Mouse (Mus musculus) layer of hippocampus, postnatal 25 days (tissue): ENCODE data around the gene Pcgf2. TPM values are rescaled to one million over a fixed set of nuclear protein-coding genes. Genes with fewer than 3 reads are reported as not detected.

Experiments
- DNase-seq, 2 experiments: peaks; one replicate each; pipeline ENCODE4 v3.0.0; 2022; ENCODE audit warnings: mixed read lengths in 2 of 2, low spot score in 1 of 2; ENCODE audit errors: extremely low spot score in 1 of 2
- total RNA-seq, 2 experiments: library from RNA; stranded (reverse); gene quantifications; 2 replicates each; pipeline ENCODE4 v1.2.3; 2021

The Pcgf2 gene
- total RNA-seq, 2 experiments from 2014 or later = 19.7 to 27.9 TPM

- DNase-seq = no peak
Measured at GRCm38 (mm10) chr11:97670234-97671176, 29.8 kb downstream of the Pcgf2 start.

- DNase-seq = no peak
Measured at GRCm38 (mm10) chr11:97669829-97670228, 30.5 kb downstream of the Pcgf2 start.

GRCm38 (mm10) chr11:97669268-97669667, 31.0 kb downstream of the Pcgf2 start:
- no peak for DNase-seq

DNA sequence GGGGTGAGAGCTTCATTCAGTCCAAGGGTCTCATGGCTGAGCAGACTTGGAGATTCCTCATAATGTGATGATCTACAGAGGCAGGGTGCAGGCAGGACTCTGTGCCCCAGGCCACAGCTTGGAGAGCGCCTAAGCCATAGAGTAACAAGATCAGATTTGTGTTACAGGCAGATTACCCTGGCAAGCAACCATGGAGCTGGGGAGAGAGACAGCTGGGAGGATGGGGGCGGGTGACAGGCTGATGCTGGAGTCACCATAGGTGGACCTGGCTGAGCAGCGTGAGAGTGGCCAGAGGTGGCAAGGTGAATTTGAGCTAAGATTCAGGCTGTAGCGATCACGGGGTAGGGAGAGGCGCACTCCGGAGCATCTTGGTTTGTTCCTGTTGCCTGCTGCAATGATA, 32.1 kb downstream of the Pcgf2 start:
- DNase-seq = no peak

GRCm38 (mm10) chr11:97666794-97667193, 33.5 kb downstream of the Pcgf2 start:
- DNase-seq = no peak

DNA sequence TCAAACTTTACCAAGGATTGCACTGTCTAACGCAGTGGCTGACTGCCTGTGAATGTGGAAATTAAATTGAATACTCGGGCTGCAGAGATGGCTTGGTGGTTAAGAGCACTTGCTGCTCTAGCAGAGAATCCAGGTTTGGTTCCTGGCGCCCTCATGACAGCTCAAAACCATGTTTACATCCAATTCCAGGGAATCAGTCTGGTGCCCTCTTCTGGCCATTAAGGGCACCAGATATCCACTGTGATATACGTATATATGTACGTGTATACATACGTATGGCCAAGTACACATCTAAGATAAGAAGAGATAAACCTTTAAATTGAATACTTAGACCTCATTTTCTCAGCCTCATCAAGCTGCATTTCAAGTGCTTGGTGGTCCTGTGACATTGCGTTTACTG, 34.1 kb downstream of the Pcgf2 start:
- no peak for DNase-seq

DNA sequence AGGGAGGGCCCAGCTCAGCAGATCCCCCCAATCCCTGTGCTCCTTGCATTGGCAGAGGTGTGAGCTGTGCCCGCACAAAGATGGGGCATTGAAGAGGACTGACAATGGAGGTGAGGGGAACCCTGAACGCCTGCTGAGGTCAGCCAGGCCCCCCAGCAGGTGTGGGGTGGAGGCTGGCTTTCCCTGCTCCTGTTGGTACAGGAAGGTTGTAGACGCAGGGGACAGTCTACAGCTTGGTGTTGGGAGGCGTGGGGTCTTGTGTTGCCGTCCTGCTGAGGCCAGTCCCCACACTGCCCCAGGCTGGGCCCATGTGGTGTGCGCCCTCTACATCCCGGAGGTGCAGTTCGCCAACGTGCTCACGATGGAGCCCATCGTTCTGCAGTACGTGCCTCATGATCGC, 34.9 kb downstream of the Pcgf2 start:
- no peak for DNase-seq

GRCm38 (mm10) chr11:97664771-97665240, 35.5 kb downstream of the Pcgf2 start:
- no peak for DNase-seq

DNA sequence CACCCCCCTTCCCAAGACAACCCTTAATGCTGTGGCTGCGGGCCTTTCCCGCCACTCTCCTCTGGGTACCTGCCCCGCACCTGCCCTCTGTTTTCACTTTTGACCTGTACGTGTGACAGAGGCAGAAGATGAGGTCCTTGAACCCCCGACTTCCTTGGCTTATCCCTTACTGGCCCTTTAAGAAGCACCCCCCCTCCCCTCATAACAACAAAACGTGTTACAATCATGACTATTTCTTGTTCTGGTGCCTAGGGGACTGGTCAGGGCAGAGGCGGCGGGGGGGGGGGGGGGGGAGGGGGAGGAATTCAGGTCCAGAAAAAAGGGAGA, 36.0 kb downstream of the Pcgf2 start:
- no peak for DNase-seq

GRCm38 (mm10) chr11:97663528-97664338, 36.6 kb downstream of the Pcgf2 start:
- no peak for DNase-seq

GRCm38 (mm10) chr11:97662893-97663527, 37.3 kb downstream of the Pcgf2 start, which contains the start of gene Mllt6:
Gene Mllt6 (plus strand): TSS chr11:97663414.
- peak in 1 of 2 experiments; percentile 66 for DNase-seq

- no peak for DNase-seq
Measured at GRCm38 (mm10) chr11:97662207-97662892, 37.9 kb downstream of the Pcgf2 start.

GRCm38 (mm10) chr11:97661648-97662133, 38.6 kb downstream of the Pcgf2 start:
- no peak for DNase-seq

DNA sequence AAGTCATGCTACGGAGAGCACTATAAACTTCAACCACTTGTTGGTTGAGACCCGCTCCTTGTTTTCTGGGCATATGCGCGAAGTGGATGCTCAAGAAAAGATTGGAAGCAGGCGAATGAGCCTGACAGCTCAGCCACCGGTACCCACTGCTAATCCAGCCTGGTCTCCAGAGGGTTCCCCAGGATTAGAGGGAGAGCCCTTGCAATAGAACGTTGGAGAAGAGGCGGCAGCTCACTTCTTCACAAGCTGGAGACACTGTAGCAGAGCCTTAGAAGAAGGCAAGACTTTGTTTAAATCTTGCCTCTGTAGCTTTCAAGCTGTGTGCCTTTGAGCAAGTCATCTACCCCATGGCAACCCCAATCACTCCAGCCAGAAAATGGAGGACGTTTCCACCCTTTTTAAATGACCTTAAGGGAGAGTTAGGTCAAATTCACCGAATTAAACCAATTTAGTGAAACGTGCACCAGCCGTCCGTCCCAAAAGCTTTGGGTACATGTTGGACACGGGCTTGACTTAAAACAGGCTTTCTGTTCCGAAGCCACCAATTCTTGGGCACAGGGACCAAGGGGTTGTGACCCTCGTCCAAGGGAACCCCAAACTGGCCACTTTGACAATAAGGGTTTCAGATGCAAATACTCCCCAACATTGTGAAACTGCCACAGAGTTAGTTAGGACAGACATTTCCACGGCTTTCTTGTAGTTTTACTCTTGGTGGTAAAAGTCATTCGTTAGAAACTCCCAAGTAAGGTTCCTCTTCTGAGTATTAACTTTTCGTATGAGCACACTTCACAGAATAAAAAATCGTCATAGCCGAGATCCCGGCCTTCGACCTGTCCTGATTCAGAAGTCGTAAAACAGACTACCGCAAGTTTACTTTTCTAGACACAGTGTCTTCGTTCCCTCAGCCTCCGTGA, 39.3 kb downstream of the Pcgf2 start:
- DNase-seq = no peak

DNA sequence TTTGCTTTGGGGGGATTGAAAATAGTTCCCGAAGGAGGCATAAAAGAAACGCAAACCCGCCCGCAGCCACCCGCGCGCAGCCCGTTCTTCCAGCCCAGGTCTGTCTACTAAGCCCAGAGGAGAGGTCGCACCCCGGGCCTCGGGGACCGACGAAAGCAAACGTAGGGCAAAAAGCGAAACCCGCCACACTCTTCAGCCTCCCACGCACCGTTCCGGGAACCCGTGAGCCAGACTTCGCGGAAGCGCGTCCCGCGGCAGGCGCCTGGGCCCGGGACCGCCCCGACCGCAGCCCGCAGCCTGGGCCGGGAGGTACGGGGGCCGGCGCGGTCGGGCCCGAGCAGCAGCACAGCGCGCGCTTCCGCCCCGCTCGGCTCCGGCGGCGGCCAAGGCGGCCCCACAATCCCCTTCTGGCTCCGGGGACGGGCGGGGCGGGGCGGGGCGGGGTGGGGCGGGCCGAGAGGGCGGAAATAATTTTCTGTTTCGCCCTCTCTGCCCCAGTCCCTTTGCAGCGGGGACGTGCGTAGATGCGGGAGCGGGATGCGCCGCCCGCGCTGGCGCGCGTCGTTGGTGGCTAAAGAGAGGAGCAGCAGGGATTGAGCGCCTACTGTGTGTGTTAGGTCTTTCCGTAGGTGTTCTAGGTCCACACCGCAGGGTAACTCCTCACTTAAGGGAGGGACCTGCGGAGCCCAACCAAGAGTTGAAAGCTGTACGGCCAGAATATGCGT, 40.1 kb downstream of the Pcgf2 start:
- DNase-seq = peak; percentile 62 to 64

DNA sequence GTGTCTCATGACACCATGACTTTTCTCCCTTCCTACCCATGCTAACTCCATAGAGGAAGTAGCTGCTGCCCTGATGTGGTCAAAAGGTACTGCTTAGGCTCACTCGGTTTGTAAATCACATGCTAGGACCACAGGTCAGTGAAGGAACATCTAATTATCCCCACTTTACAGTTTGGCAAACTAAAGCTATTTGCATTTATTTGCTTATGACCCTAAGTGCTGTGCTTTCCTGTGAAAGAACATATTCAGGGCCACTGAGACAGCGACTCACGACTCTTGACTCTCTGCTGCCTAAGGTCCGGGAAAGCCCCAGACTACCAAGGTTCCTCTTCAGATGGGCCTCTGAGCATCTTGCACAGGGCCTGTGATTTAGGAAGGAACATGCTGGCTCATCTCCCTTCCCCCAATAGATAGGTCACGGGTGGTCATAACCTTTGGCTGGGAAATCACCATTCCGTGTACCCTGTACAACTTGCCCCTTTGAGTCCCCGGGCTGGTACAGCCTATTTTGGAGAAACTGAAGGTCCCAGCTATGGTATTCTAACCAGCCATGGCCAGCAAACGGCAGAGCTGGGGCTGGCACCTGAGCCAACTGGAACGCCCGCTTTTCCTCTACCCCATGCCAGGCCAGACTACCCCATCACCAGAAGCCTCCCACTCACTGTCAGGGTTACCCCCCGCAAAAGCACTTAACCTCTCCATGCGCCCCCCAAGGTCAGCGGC, 40.9 kb downstream of the Pcgf2 start:
- DNase-seq = no peak

GRCm38 (mm10) chr11:97658751-97659266, 41.5 kb downstream of the Pcgf2 start:
- no peak for DNase-seq
